Mouse (Mus musculus) kidney, embryonic 15.5 days (tissue): ENCODE results near the gene Elmo1. TPM values are rescaled to one million over a fixed set of nuclear protein-coding genes. Genes with fewer than 3 reads are reported as not detected.

Experiments
- ATAC-seq: fragments of 200-750 bp; cut with Nextera tagmentation; replicated peaks from 2 replicates; pipeline ENCODE4 v1.8.0; 2017; ENCODE audit warnings: moderate TSS enrichment; ENCODE audit not compliant: low FRiP score
- H3K27ac ChIP-seq: fragments of 300-500 bp; sonication (generic); 2 replicates; pipeline ENCODE4 v1.5.1; 2015; ENCODE audit warnings: mild to moderate bottlenecking, inconsistent platforms
- H3K27me3 ChIP-seq: fragments of 300-500 bp; sonication (generic); 2 replicates; pipeline ENCODE4 v1.6.1; 2015; ENCODE audit warnings: inconsistent platforms
- H3K36me3 ChIP-seq: fragments of 300-500 bp; sonication (generic); 2 replicates; pipeline ENCODE4 v1.6.1; 2015; ENCODE audit warnings: inconsistent platforms
- H3K4me1 ChIP-seq: fragments of 300-500 bp; sonication (generic); 2 replicates; pipeline ENCODE4 v1.6.1; 2015; ENCODE audit warnings: inconsistent platforms
- H3K4me2 ChIP-seq: fragments of 300-500 bp; sonication (generic); 2 replicates; pipeline ENCODE4 v1.6.1; 2015; ENCODE audit warnings: moderate library complexity, mild to moderate bottlenecking, inconsistent platforms
- H3K4me3 ChIP-seq: fragments of 300-500 bp; sonication (generic); replicated peaks from 2 replicates; pipeline ENCODE4 v1.5.1; 2015; ENCODE audit warnings: mild to moderate bottlenecking, inconsistent platforms
- H3K9ac ChIP-seq: fragments of 300-500 bp; sonication (generic); 2 replicates; pipeline ENCODE4 v1.6.1; 2015; ENCODE audit warnings: mild to moderate bottlenecking, inconsistent platforms
- H3K9me3 ChIP-seq: fragments of 300-500 bp; sonication (generic); replicated peaks from 2 replicates; pipeline ENCODE4 v1.6.1; 2016; ENCODE audit warnings: inconsistent platforms
- WGBS: fragments of 180-500 bp; shearing (Covaris S2); methylation state at CpG from one replicate; pipeline ENCODE4 v1.1.7; 2015; ENCODE audit warnings: mixed read lengths; 5-methylcytosine and 5-hydroxymethylcytosine counted together
- polyA plus RNA-seq: library from polyadenylated mRNA; unstranded; fragments of >200 nt; fragmentation: Nextera tagmentation; extraction: Ambion mirVana; gene quantifications from 2 replicates; pipeline ENCODE4 v1.2.1, GENCODE M21; 2015

The Elmo1 gene
- polyA plus RNA-seq, 1 experiment from 2014 or later: 16.1 TPM

DNA sequence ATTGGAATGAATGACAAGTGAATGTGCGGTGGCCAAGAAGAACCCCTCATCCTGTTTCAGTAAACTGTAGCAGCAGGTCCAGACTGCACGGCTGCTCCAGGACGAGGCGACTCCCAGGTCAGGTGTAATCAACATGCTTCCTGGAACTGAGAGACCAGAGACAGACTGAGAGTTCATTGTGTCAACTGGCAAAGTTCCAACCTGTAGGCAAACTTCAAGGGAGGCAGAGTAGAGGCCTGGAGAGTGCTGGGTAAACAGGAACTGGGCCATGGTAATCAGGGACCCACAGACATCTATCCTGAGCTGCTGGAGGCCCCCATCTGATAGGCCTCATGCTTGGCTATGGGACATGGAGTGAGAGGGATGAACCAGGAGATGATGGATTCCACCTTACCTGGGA lies 57.3 kb downstream of the Elmo1 start:
- Histone ChIP-seq H3K27ac (no peak overlapping the region), H3K27me3 (no peaks in the 10 kb centered on the region), H3K4me3 (no peak overlapping the region), H3K9me3 (no peaks in the 10 kb centered on the region), H3K36me3 (no peaks in the 10 kb centered on the region), H3K4me1 (peaks cover 2% of the 10 kb centered on the region; the same call in 1 of the 2 replicates), H3K9ac (no peak overlapping the region), H3K4me2 (no peak overlapping the region)
- WGBS: 51% methylated on average over 4 of the region's 4 CpGs
- ATAC-seq: peak; percentile 54; the same call in 1 of the 2 replicates

GRCm38 (mm10) chr13:20150130-20150835 lies 59.9 kb downstream of the Elmo1 start:
- H3K27ac ChIP-seq: no peak overlapping the region
- no peak overlapping the region for H3K4me3 ChIP-seq
- no peaks in the 10 kb centered on the region for H3K27me3 ChIP-seq
- H3K9me3 ChIP-seq: no peaks in the 10 kb centered on the region
- no peak overlapping the region for H3K9ac ChIP-seq
- ATAC-seq: peak; percentile 88
- H3K36me3 ChIP-seq: no peaks in the 10 kb centered on the region
- H3K4me1 ChIP-seq: 0 out of 2 replicates have a peak, but pooled peaks cover 3% of the 10 kb centered on the region
- H3K4me2 ChIP-seq: no peak overlapping the region
- 86% methylated on average over 11 of the region's 11 CpGs for WGBS

GRCm38 (mm10) chr13:20151302-20151978 lies 61.0 kb downstream of the Elmo1 start:
- no peaks in the 10 kb centered on the region for H3K9me3 ChIP-seq
- H3K4me2 ChIP-seq: no peak overlapping the region
- no peaks in the 10 kb centered on the region for H3K36me3 ChIP-seq
- 61% methylated on average over 4 of the region's 4 CpGs for WGBS
- no peak overlapping the region for H3K4me3 ChIP-seq
- no peak overlapping the region for H3K27ac ChIP-seq
- no peak for ATAC-seq
- H3K27me3 ChIP-seq: no peaks in the 10 kb centered on the region
- 0 out of 2 replicates have a peak, but pooled peaks cover 3% of the 10 kb centered on the region for H3K4me1 ChIP-seq
- H3K9ac ChIP-seq: no peak overlapping the region

GRCm38 (mm10) chr13:20157059-20157458 lies 66.7 kb downstream of the Elmo1 start:
- no peak for ATAC-seq
- Histone ChIP-seq H3K27me3 (no peaks in the 10 kb centered on the region), H3K9me3 (no peaks in the 10 kb centered on the region), H3K36me3 (no peaks in the 10 kb centered on the region), H3K9ac (no peak overlapping the region), H3K4me2 (no peak overlapping the region), H3K4me3 (no peak overlapping the region), H3K27ac (no peak overlapping the region), H3K4me1 (0 out of 2 replicates have a peak, but pooled peaks cover 3% of the 10 kb centered on the region)
- 90% methylated on average over 1 of the region's 1 CpGs for WGBS

DNA sequence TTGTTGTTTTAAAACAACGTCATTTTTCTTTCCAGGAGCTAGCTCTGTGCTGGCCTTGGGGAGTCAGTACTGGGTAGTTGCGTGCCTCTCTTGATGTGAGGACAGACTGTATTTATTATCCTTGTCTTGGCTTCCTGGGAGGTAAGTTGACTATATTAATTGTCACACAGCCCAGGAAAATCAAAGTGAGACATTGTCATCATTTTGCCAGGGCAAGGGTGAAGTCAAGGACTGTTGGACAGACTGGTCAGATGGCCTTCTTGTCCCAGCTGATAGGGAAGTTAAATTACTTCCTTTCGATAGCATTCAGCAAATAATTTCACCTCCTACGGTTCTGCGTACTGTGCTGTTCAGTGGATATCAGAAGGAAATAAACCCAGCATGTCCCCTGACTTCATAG lies 67.1 kb downstream of the Elmo1 start:
- Histone ChIP-seq H3K9me3 (no peaks in the 10 kb centered on the region), H3K27me3 (no peaks in the 10 kb centered on the region), H3K9ac (no peak overlapping the region), H3K4me2 (no peak overlapping the region), H3K27ac (no peak overlapping the region), H3K4me1 (0 out of 2 replicates have a peak, but pooled peaks cover 3% of the 10 kb centered on the region), H3K4me3 (no peak overlapping the region), H3K36me3 (no peaks in the 10 kb centered on the region)
- ATAC-seq: no peak
- WGBS: 71% methylated on average over 5 of the region's 5 CpGs

DNA sequence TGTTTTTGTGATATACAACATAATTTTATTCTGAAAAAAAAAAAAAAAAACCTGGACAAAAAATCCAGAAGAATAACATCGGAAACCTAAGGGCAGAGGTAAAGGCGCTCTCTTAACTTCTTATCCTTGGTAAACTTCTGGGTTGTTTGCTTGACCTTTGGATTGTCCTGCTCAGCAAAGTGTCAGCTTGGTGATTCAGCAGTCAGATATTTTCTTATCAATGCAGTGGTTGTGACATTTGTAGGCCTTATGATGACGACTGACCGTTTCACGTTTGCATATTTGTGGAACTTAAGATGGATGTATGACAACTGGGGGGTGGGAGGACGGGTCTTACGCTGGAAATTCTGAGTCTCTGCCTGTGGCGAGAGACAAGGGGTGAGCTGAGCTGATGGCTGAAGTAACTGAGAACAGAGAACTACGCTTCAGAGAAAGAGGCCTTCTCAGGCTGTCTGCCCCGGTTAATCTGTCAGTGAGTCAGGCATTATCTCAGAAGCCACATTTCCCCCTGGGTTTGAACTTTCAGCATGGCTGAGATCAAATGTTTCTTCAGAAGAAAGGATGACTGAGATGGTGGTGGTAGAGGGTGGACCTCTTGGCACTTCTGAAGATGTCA lies 73.1 kb downstream of the Elmo1 start:
- H3K9ac ChIP-seq: no peak overlapping the region
- H3K4me1 ChIP-seq: no peaks in the 10 kb centered on the region
- no peaks in the 10 kb centered on the region for H3K9me3 ChIP-seq
- H3K36me3 ChIP-seq: no peaks in the 10 kb centered on the region
- 72% methylated on average over 10 of the region's 10 CpGs for WGBS
- no peak overlapping the region for H3K4me2 ChIP-seq
- no peak overlapping the region for H3K4me3 ChIP-seq
- ATAC-seq: no peak
- H3K27me3 ChIP-seq: no peaks in the 10 kb centered on the region
- no peak overlapping the region for H3K27ac ChIP-seq

GRCm38 (mm10) chr13:20164837-20165236 lies 74.4 kb downstream of the Elmo1 start:
- Histone ChIP-seq H3K27ac (no peak overlapping the region), H3K36me3 (no peaks in the 10 kb centered on the region), H3K9ac (no peak overlapping the region), H3K4me1 (no peaks in the 10 kb centered on the region), H3K4me2 (no peak overlapping the region), H3K27me3 (no peaks in the 10 kb centered on the region), H3K4me3 (no peak overlapping the region), H3K9me3 (no peaks in the 10 kb centered on the region)
- 75% methylated on average over 2 of the region's 2 CpGs for WGBS
- ATAC-seq: no peak

GRCm38 (mm10) chr13:20173987-20174654 lies 83.7 kb downstream of the Elmo1 start:
- Histone ChIP-seq H3K9ac (no peak overlapping the region), H3K27me3 (no peaks in the 10 kb centered on the region), H3K9me3 (no peaks in the 10 kb centered on the region), H3K27ac (peak overlapping the region; percentile 66), H3K4me1 (peaks cover 13% of the 10 kb centered on the region), H3K36me3 (no peaks in the 10 kb centered on the region), H3K4me2 (no peak overlapping the region), H3K4me3 (no peak overlapping the region)
- ATAC-seq: peak; percentile 71; the same call in 1 of the 2 replicates
- 26% methylated on average over 10 of the region's 10 CpGs for WGBS

GRCm38 (mm10) chr13:20174655-20175280 lies 84.4 kb downstream of the Elmo1 start:
- Histone ChIP-seq H3K27ac (peak overlapping the region; percentile 66), H3K9me3 (no peaks in the 10 kb centered on the region), H3K9ac (no peak overlapping the region), H3K4me1 (peaks cover 13% of the 10 kb centered on the region), H3K36me3 (no peaks in the 10 kb centered on the region), H3K27me3 (no peaks in the 10 kb centered on the region), H3K4me2 (no peak overlapping the region), H3K4me3 (no peak overlapping the region)
- 66% methylated on average over 3 of the region's 3 CpGs for WGBS
- ATAC-seq: no peak

- H3K4me3 ChIP-seq: no peak overlapping the region
- no peak overlapping the region for H3K9ac ChIP-seq
- H3K9me3 ChIP-seq: no peaks in the 10 kb centered on the region
- H3K27me3 ChIP-seq: no peaks in the 10 kb centered on the region
- ATAC-seq: no peak
- H3K27ac ChIP-seq: peak overlapping the region; percentile 49; the same call in 1 of the 2 replicates
- peaks cover 30% of the 10 kb centered on the region for H3K4me1 ChIP-seq
- H3K4me2 ChIP-seq: no peak overlapping the region
- H3K36me3 ChIP-seq: no peaks in the 10 kb centered on the region
- WGBS: 79% methylated on average over 5 of the region's 5 CpGs
Observed at GRCm38 (mm10) chr13:20180738-20181137, 90.3 kb downstream of the Elmo1 start.

GRCm38 (mm10) chr13:20181321-20181720 lies 90.9 kb downstream of the Elmo1 start:
- ATAC-seq: peak; percentile 47
- H3K4me1 ChIP-seq: peaks cover 30% of the 10 kb centered on the region
- 28% methylated on average over 4 of the region's 4 CpGs for WGBS
- no peaks in the 10 kb centered on the region for H3K27me3 ChIP-seq
- no peak overlapping the region for H3K9ac ChIP-seq
- H3K27ac ChIP-seq: peak overlapping the region; percentile 75
- no peak overlapping the region for H3K4me3 ChIP-seq
- H3K4me2 ChIP-seq: no peak overlapping the region
- no peaks in the 10 kb centered on the region for H3K9me3 ChIP-seq
- H3K36me3 ChIP-seq: no peaks in the 10 kb centered on the region
